Mouse (Mus musculus) bone marrow, adult 2 months (tissue): ENCODE measurements around the gene Hacd1.

Experiments used
- CTCF ChIP-seq: fragments of 200-500 bp; IDR thresholded peaks from 2 replicates; pipeline ENCODE4 v1.5.1; 2011; ENCODE audit warnings: low read length, control low read depth; ENCODE audit not compliant: control insufficient read depth, insufficient read depth
- POLR2A ChIP-seq: fragments of 200-500 bp; IDR thresholded peaks from 2 replicates; pipeline ENCODE4 v1.6.1; 2011; ENCODE audit warnings: low read depth, mild to moderate bottlenecking, control low read depth, low read length, borderline replicate concordance; ENCODE audit not compliant: control insufficient read depth

DNA sequence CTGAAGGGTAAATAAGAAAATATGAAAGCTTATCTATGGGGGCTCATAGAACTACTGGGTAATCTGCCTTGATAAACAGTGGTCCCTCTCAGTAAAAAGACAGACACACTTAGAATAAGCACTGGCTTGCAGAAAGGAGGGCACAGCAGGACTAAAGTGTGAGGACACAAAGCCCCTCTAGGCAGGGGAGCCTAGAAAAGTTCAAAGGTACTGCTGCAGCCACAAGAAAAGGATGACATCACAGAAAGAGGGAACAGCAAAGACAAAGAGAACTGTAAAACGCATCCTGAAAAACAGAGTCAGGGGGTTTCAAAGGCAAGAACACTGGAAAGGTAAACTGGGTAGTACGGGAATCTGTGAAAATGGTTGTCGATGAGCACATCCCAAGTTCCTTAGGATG is 2.3 kb downstream of the Hacd1 start:
- TF ChIP-seq CTCF (no peak), POLR2A (no peak)
